Mouse (Mus musculus): ENCODE measurements around the gene Shank1. TPM values are rescaled to one million over a fixed set of nuclear protein-coding genes. Genes with fewer than 3 reads are reported as not detected.

Shank1 gene
- total RNA-seq, 2 experiments from 2014 or later, result 3.0 to 3.5 TPM

- no peak for DNase-seq (ENCODE audit: low spot score in 2 of 2)
Observed at GRCm38 (mm10) chr7:44304463-44304774, 5.6 kb upstream of the Shank1 start.

- peak; percentile 91 to 95 for DNase-seq (ENCODE audit: low spot score in 2 of 2)
Observed at GRCm38 (mm10) chr7:44304775-44305641, 5.0 kb upstream of the Shank1 start.

- DNase-seq (ENCODE audit: low spot score in 2 of 2), result peak in 1 of 2 experiments; percentile 24
Observed at GRCm38 (mm10) chr7:44305686-44306085, 4.4 kb upstream of the Shank1 start.

- DNase-seq (ENCODE audit: low spot score in 2 of 2), result no peak
Observed at GRCm38 (mm10) chr7:44306516-44307240, 3.4 kb upstream of the Shank1 start, which contains the start of gene Clec11a. Gene Clec11a, minus strand, starts transcription at chr7:44306902.

- DNase-seq (ENCODE audit: low spot score in 2 of 2), result no peak
Observed at GRCm38 (mm10) chr7:44307261-44308020, 2.6 kb upstream of the Shank1 start.

- DNase-seq (ENCODE audit: low spot score in 2 of 2), result no peak
Observed at GRCm38 (mm10) chr7:44310285-44310877, 328 bp downstream of the Shank1 start.

GRCm38 (mm10) chr7:44310878-44311712 lies 1.0 kb downstream of the Shank1 start:
- DNase-seq (ENCODE audit: low spot score in 2 of 2), result no peak

- DNase-seq (ENCODE audit: low spot score in 2 of 2), result no peak
Observed at GRCm38 (mm10) chr7:44311713-44312304, 1.8 kb downstream of the Shank1 start.

- DNase-seq (ENCODE audit: low spot score in 2 of 2), result no peak
Observed at GRCm38 (mm10) chr7:44312484-44312883, 2.4 kb downstream of the Shank1 start.

GRCm38 (mm10) chr7:44317913-44318312 lies 7.9 kb downstream of the Shank1 start:
- DNase-seq (ENCODE audit: low spot score in 2 of 2), result no peak

GRCm38 (mm10) chr7:44320886-44321285 lies 10.8 kb downstream of the Shank1 start:
- DNase-seq (ENCODE audit: low spot score in 2 of 2), result no peak

- DNase-seq (ENCODE audit: low spot score in 2 of 2), result no peak
Observed at GRCm38 (mm10) chr7:44322290-44322689, 12.2 kb downstream of the Shank1 start.

- no peak for DNase-seq (ENCODE audit: low spot score in 2 of 2)
Observed at GRCm38 (mm10) chr7:44326614-44327013, 16.6 kb downstream of the Shank1 start.

GRCm38 (mm10) chr7:44332336-44332735 lies 22.3 kb downstream of the Shank1 start:
- no peak for DNase-seq (ENCODE audit: low spot score in 2 of 2)

- DNase-seq (ENCODE audit: low spot score in 2 of 2), result no peak
Observed at GRCm38 (mm10) chr7:44334139-44334538, 24.1 kb downstream of the Shank1 start.

GRCm38 (mm10) chr7:44335031-44335878 lies 25.2 kb downstream of the Shank1 start:
- DNase-seq (ENCODE audit: low spot score in 2 of 2), result no peak

GRCm38 (mm10) chr7:44336046-44337021 lies 26.3 kb downstream of the Shank1 start:
- no peak for DNase-seq (ENCODE audit: low spot score in 2 of 2)
